Mouse (Mus musculus) stomach, postnatal 0 days (tissue): Measurements from ENCODE around the gene Max. TPM values are rescaled to one million over a fixed set of nuclear protein-coding genes. Genes with fewer than 3 reads are reported as not detected.

ENCODE experiments used
- ATAC-seq: fragments of 200-750 bp; cut with Nextera tagmentation; 2 replicates; pipeline ENCODE4 v1.8.0; 2017; ENCODE audit not compliant: low FRiP score, low TSS enrichment
- DNase-seq: peaks from one replicate; pipeline ENCODE4 v3.0.0-alpha.2; 2016; ENCODE audit warnings: low spot score
- H3K27ac ChIP-seq: fragments of 300-500 bp; sonication (generic); replicated peaks from 2 replicates; pipeline ENCODE4 v1.5.1; 2014; ENCODE audit warnings: mild to moderate bottlenecking, control low read depth
- H3K27me3 ChIP-seq: fragments of 300-500 bp; sonication (generic); 2 replicates; pipeline ENCODE4 v1.6.1; 2014; ENCODE audit warnings: low read length; ENCODE audit not compliant: control insufficient read depth, insufficient read depth
- H3K36me3 ChIP-seq: fragments of 300-500 bp; sonication (generic); 2 replicates; pipeline ENCODE4 v1.6.1; 2014; ENCODE audit warnings: low read length, mixed read lengths; ENCODE audit not compliant: control insufficient read depth, insufficient read depth
- H3K4me1 ChIP-seq: fragments of 300-500 bp; sonication (generic); replicated peaks from 2 replicates; pipeline ENCODE4 v1.6.1; 2014; ENCODE audit warnings: antibody characterized with exemption; ENCODE audit not compliant: control insufficient read depth, insufficient read depth
- H3K4me2 ChIP-seq: fragments of 300-500 bp; sonication (generic); replicated peaks from 2 replicates; pipeline ENCODE4 v1.6.1; 2014; ENCODE audit warnings: low read depth, mild to moderate bottlenecking, control low read depth, moderate library complexity
- H3K4me3 ChIP-seq: fragments of 300-500 bp; sonication (generic); 2 replicates; pipeline ENCODE4 v1.5.1; 2014; ENCODE audit warnings: low read depth, low read length, control low read depth
- H3K9ac ChIP-seq: fragments of 300-500 bp; sonication (generic); 2 replicates; pipeline ENCODE4 v1.6.1; 2014; ENCODE audit warnings: mild to moderate bottlenecking, low read length, control low read depth, mixed read lengths
- H3K9me3 ChIP-seq: fragments of 300-500 bp; sonication (generic); 2 replicates; pipeline ENCODE4 v1.6.1; 2016; ENCODE audit warnings: low read length; ENCODE audit not compliant: control insufficient read depth
- CTCF ChIP-seq: IDR thresholded peaks from 2 replicates; pipeline ENCODE4 v1.5.1; 2016; ENCODE audit warnings: antibody characterized with exemption, low read depth, mild to moderate bottlenecking, moderate library complexity
- EP300 ChIP-seq: optimal IDR thresholded peaks from 2 replicates; pipeline ENCODE3; 2016; ENCODE audit warnings: antibody characterized with exemption
- WGBS: fragments of 180-500 bp; shearing (Covaris S2); extraction: QIAGEN DNeasy Blood & Tissue Kit; methylation state at CpG from one replicate; pipeline ENCODE4 v1.1.7; 2014; 5-methylcytosine and 5-hydroxymethylcytosine counted together
- polyA plus RNA-seq: library from polyadenylated mRNA; unstranded; fragments of >200 nt; fragmentation: Nextera tagmentation; extraction: Ambion mirVana; gene quantifications from 2 replicates; pipeline ENCODE4 v1.2.1, GENCODE M21; 2015

The Max gene
- polyA plus RNA-seq, 1 experiment from 2014 or later: 11.4 TPM

GRCm38 (mm10) chr12:76965089-76965488 is 3.1 kb upstream of the Max start:
- Histone ChIP-seq H3K27ac (no peak overlapping the region), H3K4me3 (no peak overlapping the region), H3K27me3 (no peaks in the 10 kb centered on the region), H3K9ac (no peak overlapping the region), H3K9me3 (no peaks in the 10 kb centered on the region), H3K4me2 (no peak overlapping the region), H3K4me1 (no peaks in the 10 kb centered on the region), H3K36me3 (no peaks in the 10 kb centered on the region)
- ATAC-seq (no peak), DNase-seq (no peak)
- TF ChIP-seq CTCF: no peak
- 49% methylated on average over 5 of the region's 5 CpGs for WGBS

GRCm38 (mm10) chr12:76961052-76961931 is 709 bp downstream of the Max start:
- DNase-seq: peak; percentile 45
- peak overlapping the region; percentile 81 for H3K27ac ChIP-seq
- TF ChIP-seq CTCF (no peak), EP300 (no peak)
- peak overlapping the region; percentile 90 for H3K9ac ChIP-seq
- ATAC-seq: peak; percentile 19
- H3K36me3 ChIP-seq: 0 out of 2 replicates have a peak, but pooled peaks cover 1% of the 10 kb centered on the region
- H3K4me1 ChIP-seq: no peaks in the 10 kb centered on the region
- peak overlapping the region; percentile 81 for H3K4me2 ChIP-seq
- 5% methylated on average over 29 of the region's 45 CpGs for WGBS
- no peaks in the 10 kb centered on the region for H3K9me3 ChIP-seq
- no peaks in the 10 kb centered on the region for H3K27me3 ChIP-seq
- peak overlapping the region; percentile 91 for H3K4me3 ChIP-seq

GRCm38 (mm10) chr12:76957688-76958087 is 4.3 kb downstream of the Max start:
- Histone ChIP-seq H3K9ac (no peak overlapping the region), H3K27me3 (no peaks in the 10 kb centered on the region), H3K4me1 (0 out of 2 replicates have a peak, but pooled peaks cover 6% of the 10 kb centered on the region), H3K4me3 (no peak overlapping the region), H3K36me3 (peaks cover 7% of the 10 kb centered on the region), H3K27ac (peak overlapping the region; percentile 49), H3K4me2 (0 out of 2 replicates have a peak overlapping the region, but pooled peaks have one; percentile 18), H3K9me3 (no peaks in the 10 kb centered on the region)
- no peak for TF ChIP-seq EP300
- TF ChIP-seq CTCF: no peak
- no peak for ATAC-seq
- 65% methylated on average over 5 of the region's 5 CpGs for WGBS
- DNase-seq: no peak

- Histone ChIP-seq H3K4me2 (no peak overlapping the region; the same call in 1 of the 2 replicates), H3K27ac (peak overlapping the region; percentile 53)
Measured at GRCm38 (mm10) chr12:76954698-76955423, 7.1 kb downstream of the Max start.

GRCm38 (mm10) chr12:76953750-76954363 is 8.1 kb downstream of the Max start:
- 0 out of 2 replicates have a peak overlapping the region, but pooled peaks have one; percentile 30 for H3K27ac ChIP-seq

More at GRCm38 (mm10) chr12:76954698-76955423, 7.1 kb downstream of the Max start:
- H3K4me3 ChIP-seq: no peak overlapping the region
- TF ChIP-seq EP300 (no peak), CTCF (no peak)
- 0 out of 2 replicates have a peak, but pooled peaks cover 6% of the 10 kb centered on the region for H3K4me1 ChIP-seq
- peaks cover 15% of the 10 kb centered on the region for H3K36me3 ChIP-seq
- H3K27me3 ChIP-seq: no peaks in the 10 kb centered on the region
- DNase-seq (peak; percentile 48), ATAC-seq (peak; percentile 39; the same call in 1 of the 2 replicates)
- H3K9me3 ChIP-seq: no peaks in the 10 kb centered on the region
- 33% methylated on average over 10 of the region's 10 CpGs for WGBS
- H3K9ac ChIP-seq: no peak overlapping the region

More at GRCm38 (mm10) chr12:76953750-76954363, 8.1 kb downstream of the Max start:
- ATAC-seq (no peak), DNase-seq (no peak)
- Histone ChIP-seq H3K36me3 (peaks cover 15% of the 10 kb centered on the region), H3K4me2 (no peak overlapping the region), H3K9ac (no peak overlapping the region), H3K4me3 (no peak overlapping the region), H3K4me1 (0 out of 2 replicates have a peak, but pooled peaks cover 6% of the 10 kb centered on the region), H3K9me3 (no peaks in the 10 kb centered on the region), H3K27me3 (no peaks in the 10 kb centered on the region)
- TF ChIP-seq CTCF (no peak), EP300 (no peak)
- WGBS: 60% methylated on average over 2 of the region's 2 CpGs
